In the genomic region with DNA sequence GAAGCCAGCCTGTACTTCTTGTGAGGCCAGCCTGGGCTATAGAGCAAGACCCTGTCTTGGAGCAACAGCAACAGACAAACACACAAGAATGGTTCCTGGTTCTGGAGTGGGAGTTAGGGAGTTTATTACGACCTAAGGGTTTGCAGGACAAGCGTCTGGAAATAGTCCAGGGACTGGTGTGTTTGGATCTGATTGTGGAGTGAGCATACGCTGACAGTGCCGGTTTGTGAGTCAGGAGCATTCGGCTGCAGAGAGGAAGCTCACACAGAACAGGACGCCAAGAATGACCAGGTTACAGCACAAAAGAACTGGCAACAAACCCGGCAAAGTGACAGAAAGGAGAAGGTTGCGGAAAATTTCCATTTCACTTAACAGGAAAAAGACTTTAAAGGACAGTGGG, we compare ENCODE assay signal across 13 mouse cellular contexts.
"Had no signal": no experiment of that assay in that cellular context is flagged by ENCODE, and none has a peak within 500 bp of the region (broad histone marks: within the 10 kb centered on the region; RNA-seq: fewer than 3 reads in every experiment).

No protein-coding gene starts in this region.

- H3K36me3 ChIP-seq: stomach, embryonic 15.5 days had no signal

- H3K27ac ChIP-seq: kidney, postnatal 0 days; limb, embryonic 13.5 days; liver, embryonic 14.5 days; midbrain, embryonic 10.5 days; neural tube, embryonic 15.5 days; stomach, embryonic 15.5 days had no signal

- H3K9ac ChIP-seq: limb, embryonic 13.5 days; liver, embryonic 14.5 days; neural tube, embryonic 15.5 days; stomach, embryonic 15.5 days had no signal

- H3K27me3 ChIP-seq: limb, embryonic 13.5 days; neural tube, embryonic 15.5 days; stomach, embryonic 15.5 days had no signal

- DNase-seq: kidney, postnatal 36 days; lung, adult 18-20 months; lung, postnatal 4 days; midbrain, embryonic 14.5 days; right cerebral cortex, adult 18-20 months had no signal

- H3K4me3 ChIP-seq: limb, embryonic 13.5 days; midbrain, embryonic 10.5 days; myocyte; neural tube, embryonic 15.5 days; stomach, embryonic 15.5 days had no signal

- H3K4me2 ChIP-seq: limb, embryonic 13.5 days; neural tube, embryonic 15.5 days; stomach, embryonic 15.5 days had no signal

- ATAC-seq: lung, postnatal 0 days had no signal

- H3K4me1 ChIP-seq: limb, embryonic 13.5 days; midbrain, embryonic 10.5 days; neural tube, embryonic 15.5 days; stomach, embryonic 15.5 days had no signal

- H3K9me3 ChIP-seq: limb, embryonic 13.5 days; midbrain, embryonic 10.5 days; neural tube, embryonic 15.5 days; stomach, embryonic 15.5 days had no signal
